Mouse (Mus musculus) heart, postnatal 0 days (tissue): ENCODE measurements at regions not wholly inside any gene's neighbourhood (a gene's known extent, or its start where the extent isn't known, plus 50 kb on each side); places are given as distances from the start of the nearest gene placed in this dataset.

ENCODE experiments used
- ATAC-seq: fragments of 200-750 bp; cut with Nextera tagmentation; 2 replicates; pipeline ENCODE4 v1.8.0; 2017; ENCODE audit warnings: low read depth, moderate number of reproducible peaks, moderate library complexity; ENCODE audit not compliant: insufficient read depth
- DNase-seq: peaks from one replicate; pipeline ENCODE4 v3.0.0-alpha.2; 2016; ENCODE audit warnings: low spot score
- H3K27ac ChIP-seq: fragments of 300-500 bp; sonication (generic); 2 replicates; pipeline ENCODE4 v1.5.1; 2014; ENCODE audit warnings: low read depth, mild to moderate bottlenecking
- H3K27me3 ChIP-seq: fragments of 300-500 bp; sonication (generic); 2 replicates; pipeline ENCODE4 v1.6.1; 2014; ENCODE audit warnings: low read length, mixed read lengths; ENCODE audit not compliant: control insufficient read depth, insufficient read depth
- H3K36me3 ChIP-seq: fragments of 300-500 bp; sonication (generic); replicated peaks from 2 replicates; pipeline ENCODE4 v1.6.1; 2014; ENCODE audit warnings: low read length, mixed read lengths; ENCODE audit not compliant: control insufficient read depth, insufficient read depth
- H3K4me1 ChIP-seq: fragments of 300-500 bp; sonication (generic); 2 replicates; pipeline ENCODE4 v1.6.1; 2014; ENCODE audit warnings: antibody characterized with exemption; ENCODE audit not compliant: control insufficient read depth, insufficient read depth
- H3K4me2 ChIP-seq: fragments of 300-500 bp; sonication (generic); 2 replicates; pipeline ENCODE4 v1.6.1; 2014; ENCODE audit warnings: low read depth, mild to moderate bottlenecking, low read length, moderate library complexity
- H3K4me3 ChIP-seq: fragments of 300-500 bp; sonication (generic); 2 replicates; pipeline ENCODE4 v1.5.1; 2014; ENCODE audit warnings: low read depth, low read length
- H3K9ac ChIP-seq: fragments of 300-500 bp; sonication (generic); replicated peaks from 2 replicates; pipeline ENCODE4 v1.6.1; 2014; ENCODE audit warnings: low read depth, low read length, mixed read lengths
- H3K9me3 ChIP-seq: fragments of 300-500 bp; sonication (generic); replicated peaks from 2 replicates; pipeline ENCODE4 v1.6.1; 2016; ENCODE audit warnings: low read length; ENCODE audit not compliant: control insufficient read depth
- CTCF ChIP-seq: IDR thresholded peaks from 2 replicates; pipeline ENCODE4 v1.5.1; 2016; ENCODE audit warnings: antibody characterized with exemption, control low read depth, low read depth
- EP300 ChIP-seq: IDR thresholded peaks from 2 replicates; pipeline ENCODE4 v1.6.1; 2016; ENCODE audit warnings: antibody characterized with exemption, low read depth
- WGBS: fragments of 180-500 bp; shearing (Covaris S2); extraction: QIAGEN DNeasy Blood & Tissue Kit; methylation state at CpG from one replicate; pipeline ENCODE4 v1.1.7; 2014; 5-methylcytosine and 5-hydroxymethylcytosine counted together

DNA sequence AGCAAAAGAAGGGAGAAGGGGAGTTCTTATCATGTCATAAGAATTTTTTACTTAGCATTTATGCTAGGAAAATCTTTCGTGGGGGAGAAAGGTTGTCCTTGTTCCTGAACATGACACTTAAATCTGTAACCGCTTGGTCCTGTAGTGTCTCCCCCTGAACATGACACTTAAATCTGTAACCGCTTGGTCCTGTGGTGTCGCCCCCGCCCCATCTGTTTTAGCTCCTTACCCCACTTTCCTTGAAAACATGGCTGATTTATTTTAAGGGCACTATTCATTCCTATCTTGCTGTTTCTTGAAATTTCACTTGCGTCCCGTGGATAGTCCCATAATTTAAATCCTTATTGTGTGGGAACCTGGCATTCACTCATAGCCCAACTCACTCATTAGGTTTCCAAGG lies 82.2 kb downstream of the Rap2a start:
- Histone ChIP-seq H3K4me1 (no peaks in the 10 kb centered on the region), H3K4me2 (no peak overlapping the region), H3K27ac (no peak overlapping the region), H3K9ac (no peak overlapping the region), H3K36me3 (no peaks in the 10 kb centered on the region), H3K9me3 (no peaks in the 10 kb centered on the region), H3K4me3 (no peak overlapping the region), H3K27me3 (no peaks in the 10 kb centered on the region)
- WGBS: 88% methylated on average over 7 of the region's 7 CpGs
- ATAC-seq (no peak), DNase-seq (no peak)
- no peak for TF ChIP-seq EP300
- TF ChIP-seq CTCF: no peak

DNA sequence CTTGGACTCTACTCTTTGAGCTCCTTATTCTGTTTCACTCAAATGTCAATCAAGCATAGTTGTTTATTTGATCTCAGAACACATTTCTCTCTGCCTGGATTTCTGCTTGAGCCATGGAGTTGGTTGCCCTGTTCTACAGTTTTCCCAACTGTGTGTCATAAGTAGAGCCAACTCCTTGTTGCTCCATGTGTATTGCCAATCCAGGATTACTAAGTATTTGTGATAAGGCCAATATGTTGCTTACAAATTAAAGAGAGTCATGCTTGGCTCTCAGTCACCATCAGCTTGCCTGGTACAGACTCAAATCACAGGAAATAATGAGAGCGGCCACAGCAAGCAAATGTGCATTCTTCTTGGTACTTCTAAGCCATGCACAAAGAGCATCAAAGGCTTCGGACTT lies 82.7 kb downstream of the Rap2a start:
- TF ChIP-seq EP300 (no peak), CTCF (no peak)
- 86% methylated on average over 2 of the region's 2 CpGs for WGBS

DNA sequence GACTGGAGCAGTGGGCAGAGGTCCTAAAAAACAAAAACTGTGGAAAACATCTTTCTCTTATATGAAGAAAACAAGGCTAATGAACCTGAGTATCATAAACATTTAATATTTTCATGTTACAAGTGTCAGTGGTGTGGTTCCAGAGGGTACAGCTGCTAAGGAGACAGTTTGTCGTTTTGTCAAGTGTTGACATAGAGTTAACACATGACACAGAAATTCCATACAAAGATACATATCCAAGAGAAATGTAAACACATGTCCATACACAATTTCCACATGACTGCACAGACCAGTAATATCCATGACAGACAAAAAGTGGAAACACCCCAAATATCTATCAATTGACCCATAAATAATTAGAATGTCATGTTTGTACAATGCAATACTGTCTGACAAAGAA lies 88.7 kb downstream of the Rap2a start:
- TF ChIP-seq EP300 (no peak), CTCF (no peak)
- H3K9ac ChIP-seq: no peak overlapping the region
- no peaks in the 10 kb centered on the region for H3K9me3 ChIP-seq
- H3K4me3 ChIP-seq: no peak overlapping the region
- WGBS: 43% methylated on average over 1 of the region's 1 CpGs
- H3K36me3 ChIP-seq: no peaks in the 10 kb centered on the region
- ATAC-seq: no peak
- no peak overlapping the region for H3K4me2 ChIP-seq
- no peaks in the 10 kb centered on the region for H3K27me3 ChIP-seq
- DNase-seq: no peak
- no peak overlapping the region for H3K27ac ChIP-seq
- 0 out of 2 replicates have a peak, but pooled peaks cover 3% of the 10 kb centered on the region for H3K4me1 ChIP-seq

More for the DNA sequence above, 82.7 kb downstream of the Rap2a start:
- no peak for DNase-seq
- H3K27me3 ChIP-seq: no peaks in the 10 kb centered on the region
- H3K27ac ChIP-seq: no peak overlapping the region
- no peaks in the 10 kb centered on the region for H3K9me3 ChIP-seq
- H3K9ac ChIP-seq: no peak overlapping the region
- no peaks in the 10 kb centered on the region for H3K4me1 ChIP-seq
- H3K36me3 ChIP-seq: no peaks in the 10 kb centered on the region
- no peak overlapping the region for H3K4me2 ChIP-seq
- ATAC-seq: no peak
- no peak overlapping the region for H3K4me3 ChIP-seq

DNA sequence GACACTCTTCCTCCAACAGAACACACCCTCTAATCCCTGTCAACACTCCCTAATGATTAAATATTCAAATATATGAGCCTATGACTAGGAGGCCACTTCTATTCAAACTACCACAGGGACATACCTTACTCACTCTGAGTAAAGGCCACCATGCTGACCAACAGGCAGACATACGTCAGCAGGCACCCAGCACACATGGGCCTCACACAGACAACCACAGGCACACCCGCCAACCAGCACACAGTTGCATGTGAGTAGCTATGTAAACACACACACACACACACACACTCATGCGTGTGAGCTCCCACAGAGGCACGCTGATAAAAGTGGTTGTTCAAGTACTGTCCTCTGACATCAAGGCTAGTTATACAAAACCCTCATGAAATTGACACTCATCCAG lies 89.8 kb downstream of the Rap2a start:
- TF ChIP-seq EP300 (no peak), CTCF (no peak)
- Histone ChIP-seq H3K36me3 (no peaks in the 10 kb centered on the region), H3K9ac (no peak overlapping the region), H3K27ac (no peak overlapping the region), H3K4me2 (no peak overlapping the region), H3K27me3 (no peaks in the 10 kb centered on the region), H3K4me1 (0 out of 2 replicates have a peak, but pooled peaks cover 5% of the 10 kb centered on the region), H3K4me3 (no peak overlapping the region), H3K9me3 (no peaks in the 10 kb centered on the region)
- 69% methylated on average over 4 of the region's 4 CpGs for WGBS
- no peak for ATAC-seq
- no peak for DNase-seq

DNA sequence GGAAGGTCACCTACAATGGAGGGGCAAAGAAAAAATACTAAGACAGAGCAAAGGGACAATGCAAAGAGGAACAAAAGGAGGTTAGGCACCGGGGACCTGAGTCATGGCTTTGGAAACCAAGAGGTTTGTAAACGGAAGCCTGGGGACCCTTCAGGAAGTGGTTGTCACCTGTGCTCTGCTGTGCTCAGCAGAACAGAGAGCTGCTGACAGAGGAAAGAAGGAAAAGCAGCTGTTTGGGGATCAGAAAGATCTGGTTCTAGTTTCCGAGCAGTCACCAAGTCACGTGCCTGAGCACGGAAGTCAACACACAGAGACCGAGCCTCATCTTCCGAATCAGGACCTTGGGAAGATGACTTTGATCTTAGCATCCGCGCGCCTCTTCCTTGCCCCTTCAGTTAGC lies 94.0 kb downstream of the Rap2a start:
- Histone ChIP-seq H3K9ac (no peak overlapping the region), H3K36me3 (no peaks in the 10 kb centered on the region), H3K27me3 (no peaks in the 10 kb centered on the region), H3K27ac (no peak overlapping the region), H3K9me3 (no peaks in the 10 kb centered on the region), H3K4me1 (0 out of 2 replicates have a peak, but pooled peaks cover 5% of the 10 kb centered on the region), H3K4me3 (no peak overlapping the region), H3K4me2 (0 out of 2 replicates have a peak overlapping the region, but pooled peaks have one; percentile 9)
- DNase-seq (no peak), ATAC-seq (no peak)
- 81% methylated on average over 10 of the region's 10 CpGs for WGBS
- TF ChIP-seq CTCF (no peak), EP300 (no peak)

DNA sequence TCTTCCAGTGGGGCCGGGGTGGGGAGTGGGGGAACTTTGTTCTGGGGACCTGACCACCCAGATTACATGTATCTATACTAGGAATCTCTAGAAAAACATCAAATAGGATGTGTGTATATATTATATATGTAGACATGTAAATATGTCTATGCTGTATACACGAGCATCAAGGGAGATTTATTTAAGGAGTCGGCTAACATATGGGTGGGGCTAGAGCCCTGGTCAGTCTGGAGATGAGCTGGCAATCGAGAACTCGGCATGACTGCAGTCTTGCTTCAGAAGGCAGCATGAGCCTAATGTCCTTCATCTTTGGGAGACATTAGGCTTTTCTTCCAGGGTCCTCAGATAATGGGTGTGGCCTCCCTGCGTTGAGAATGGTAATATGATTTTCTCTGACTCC lies 97.0 kb downstream of the Rap2a start:
- no peak for TF ChIP-seq CTCF
- no peak for TF ChIP-seq EP300
- Histone ChIP-seq H3K4me1 (0 out of 2 replicates have a peak, but pooled peaks cover 5% of the 10 kb centered on the region), H3K4me2 (no peak overlapping the region), H3K9me3 (no peaks in the 10 kb centered on the region), H3K27me3 (no peaks in the 10 kb centered on the region), H3K9ac (no peak overlapping the region), H3K36me3 (no peaks in the 10 kb centered on the region), H3K4me3 (no peak overlapping the region), H3K27ac (no peak overlapping the region)
- DNase-seq: no peak
- WGBS: 78% methylated on average over 6 of the region's 6 CpGs
- ATAC-seq: no peak
